Mouse (Mus musculus): ENCODE results near the gene Perm1.

Gene Perm1

GRCm38 (mm10) chr4:156215649-156216048, at the start of gene Perm1:
Perm1 (plus strand) TSS chr4:156215868.
- no peak for DNase-seq (ENCODE audit: low read depth, low spot score)

GRCm38 (mm10) chr4:156166477-156166876, 49.2 kb upstream of the Perm1 start:
- no peak for DNase-seq (ENCODE audit: low read depth, low spot score)

DNA sequence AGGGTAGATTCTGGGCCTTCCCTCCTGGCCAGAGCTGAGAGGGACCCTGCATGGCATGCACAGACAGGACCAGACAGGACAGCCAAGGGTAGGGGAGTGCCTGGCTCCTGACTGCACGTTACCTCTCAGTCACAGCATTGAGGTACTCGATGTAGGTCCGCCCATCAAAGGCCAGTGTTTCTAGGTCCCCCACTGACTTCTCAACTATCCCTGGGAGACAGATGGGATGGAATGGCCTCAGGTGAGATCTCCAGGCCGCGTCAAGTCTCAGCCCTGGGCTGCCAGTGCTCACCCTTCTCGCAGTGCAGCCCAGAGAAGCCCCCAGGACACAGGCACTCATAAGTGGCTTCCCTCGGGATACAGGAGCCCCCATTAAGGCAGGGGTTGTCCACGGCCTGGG, 47.1 kb upstream of the Perm1 start:
- DNase-seq (ENCODE audit: low read depth, low spot score), result no peak

DNA sequence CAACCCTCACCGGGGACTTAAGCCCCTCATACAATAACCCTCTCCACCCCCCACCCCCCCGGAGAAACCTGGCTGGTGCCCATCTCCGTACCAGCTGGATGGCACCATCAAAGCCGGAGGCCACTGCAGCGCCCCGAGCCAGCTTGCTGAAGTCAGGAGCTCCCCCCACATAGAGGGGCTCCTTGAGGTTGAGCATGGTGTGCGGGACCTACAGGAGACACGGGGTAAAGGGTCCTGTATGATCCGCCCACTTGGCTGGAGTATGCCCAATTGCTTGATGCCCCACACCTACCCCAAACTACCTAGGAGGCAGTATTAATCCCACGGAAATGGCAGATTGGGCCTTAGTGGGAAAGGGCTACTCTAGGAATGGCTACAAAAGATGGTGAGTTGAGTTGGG, 46.5 kb upstream of the Perm1 start:
- DNase-seq (ENCODE audit: low read depth, low spot score), result no peak

- no peak for DNase-seq (ENCODE audit: low read depth, low spot score)
Measured at GRCm38 (mm10) chr4:156171828-156172227, 43.8 kb upstream of the Perm1 start.

DNA sequence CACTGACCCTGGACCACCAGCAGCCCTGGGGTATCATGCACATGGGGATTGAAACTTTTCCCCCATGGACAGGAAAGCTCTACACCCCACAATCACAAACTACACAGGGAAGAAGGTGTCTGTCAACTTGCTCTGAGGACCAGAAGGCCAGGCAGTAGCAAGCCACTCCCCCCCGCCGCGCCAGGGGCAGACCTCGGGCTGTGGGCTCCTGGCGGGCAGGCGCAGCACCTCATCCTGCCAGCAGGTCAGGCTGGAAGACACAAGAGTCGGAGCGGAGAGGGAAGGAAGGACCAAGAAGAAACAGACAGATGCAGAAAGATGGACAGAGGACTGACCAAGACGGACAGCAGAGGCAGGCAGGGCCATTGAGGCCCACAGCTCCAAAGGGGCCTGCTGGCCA, 38.0 kb upstream of the Perm1 start:
- DNase-seq (ENCODE audit: low read depth, low spot score), result no peak

DNA sequence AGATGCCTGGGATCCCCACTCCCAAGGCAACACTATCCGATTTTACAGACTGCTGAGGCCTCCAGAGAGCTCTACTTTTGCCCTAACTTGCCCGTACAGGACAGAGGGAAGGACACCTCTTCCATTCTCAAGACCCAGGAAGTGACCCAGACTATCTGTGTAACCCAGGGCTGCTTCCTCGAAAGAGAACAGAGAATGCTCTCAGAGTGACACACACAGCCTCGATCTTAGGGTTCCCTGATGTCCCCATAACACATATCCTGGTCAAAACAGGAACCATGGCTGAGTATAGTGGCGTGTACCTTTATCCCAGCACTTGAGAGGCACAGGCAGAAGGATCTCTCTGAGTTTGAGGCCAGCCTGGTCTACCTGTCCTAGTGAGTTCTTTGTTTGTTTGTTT, 31.9 kb upstream of the Perm1 start:
- no peak for DNase-seq (ENCODE audit: low read depth, low spot score)

- DNase-seq (ENCODE audit: low read depth, low spot score), result no peak
Measured at GRCm38 (mm10) chr4:156184291-156184954, 31.2 kb upstream of the Perm1 start.

GRCm38 (mm10) chr4:156185456-156185949, 30.2 kb upstream of the Perm1 start:
- no peak for DNase-seq (ENCODE audit: low read depth, low spot score)

DNA sequence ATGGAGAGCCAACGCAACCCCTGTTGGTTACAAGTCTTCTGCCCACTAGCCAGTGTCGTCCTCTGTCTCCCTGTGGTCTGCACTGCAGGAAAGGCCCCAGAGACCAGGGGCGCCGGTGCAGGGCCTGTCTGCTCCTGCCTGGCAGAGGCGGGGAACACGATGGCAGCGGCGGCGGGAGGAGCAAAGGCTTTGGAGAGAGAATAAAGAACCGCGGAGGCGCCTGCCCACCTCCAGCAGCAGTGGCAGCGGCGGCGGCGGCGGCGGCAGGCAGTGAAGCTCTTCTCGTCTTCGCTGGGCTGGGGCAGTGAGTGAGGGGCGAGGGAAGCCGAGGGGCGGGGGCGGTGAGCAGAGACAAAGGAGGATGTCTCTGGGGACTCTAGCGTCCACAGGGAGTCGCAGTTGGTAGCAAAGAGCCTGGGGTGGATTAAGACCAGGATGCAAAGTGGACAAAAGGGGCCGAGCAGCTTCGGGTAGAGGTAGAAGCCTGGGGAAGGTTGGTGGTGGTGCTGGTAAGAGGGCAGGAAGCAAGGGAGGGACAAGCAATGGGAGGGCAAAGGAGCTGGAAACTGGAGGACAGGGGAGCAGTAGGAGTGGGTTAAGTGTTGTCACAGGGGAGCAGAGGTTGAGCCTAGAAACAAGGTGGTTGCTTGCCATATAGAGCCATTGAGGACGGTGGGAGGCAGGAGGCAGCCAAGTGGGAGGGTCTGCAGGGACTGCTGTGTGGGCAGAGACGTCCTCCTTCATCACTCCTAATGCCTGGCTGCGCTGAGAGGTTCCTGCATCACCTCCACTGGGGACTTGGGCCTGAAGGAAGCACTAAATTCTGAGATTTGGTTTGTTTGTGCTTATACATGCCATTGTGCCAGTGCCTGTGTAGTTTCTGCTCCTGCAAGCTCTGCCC, 29.5 kb upstream of the Perm1 start:
- no peak for DNase-seq (ENCODE audit: low read depth, low spot score)

- no peak for DNase-seq (ENCODE audit: low read depth, low spot score)
Measured at GRCm38 (mm10) chr4:156188162-156188810, 27.4 kb upstream of the Perm1 start.

DNA sequence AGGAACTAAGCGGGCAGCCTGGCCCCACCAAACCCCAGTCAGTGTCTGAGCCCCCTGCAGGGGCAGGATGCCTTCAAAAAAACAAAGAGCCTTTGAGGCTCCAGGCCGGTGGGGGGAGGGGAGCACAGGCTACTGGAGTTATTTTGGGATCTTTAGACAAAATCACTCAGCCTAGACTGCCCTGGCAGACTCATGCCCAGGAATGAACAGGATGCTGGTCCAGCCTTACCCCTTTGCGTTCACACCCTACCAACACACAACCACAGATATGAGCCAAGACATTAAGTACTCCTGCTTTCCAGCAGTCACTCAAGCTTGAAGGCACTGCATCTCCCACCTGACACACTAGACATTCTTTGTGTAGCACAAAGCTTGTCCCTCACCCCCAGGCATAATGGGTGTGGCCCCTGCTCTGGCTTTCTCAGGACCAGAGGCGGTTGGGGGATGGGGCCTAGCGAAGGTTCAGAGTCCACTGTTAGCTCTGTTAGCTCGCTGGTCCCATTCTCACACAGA, 26.8 kb upstream of the Perm1 start:
- DNase-seq (ENCODE audit: low read depth, low spot score), result no peak

GRCm38 (mm10) chr4:156192421-156193199, 23.1 kb upstream of the Perm1 start:
- no peak for DNase-seq (ENCODE audit: low read depth, low spot score)

DNA sequence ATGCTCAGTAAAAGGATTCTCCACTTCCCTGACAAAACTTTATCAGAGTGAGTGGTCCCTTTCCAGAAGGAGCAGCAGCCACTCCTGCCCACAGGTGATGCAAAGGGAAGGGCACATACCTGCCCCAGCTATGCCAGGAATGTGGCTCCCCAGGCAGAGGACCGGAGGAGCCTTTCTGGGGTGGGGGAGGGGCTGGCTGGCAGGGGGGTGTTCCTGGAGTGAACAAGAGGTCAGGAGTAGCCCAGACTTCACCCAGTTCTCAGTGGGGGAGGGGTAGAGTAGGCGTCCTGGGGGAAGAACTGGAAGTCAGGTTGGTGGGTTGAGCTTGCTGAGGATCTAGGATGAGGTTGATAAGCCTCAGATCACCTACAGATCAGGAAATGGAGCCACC, 22.5 kb upstream of the Perm1 start:
- DNase-seq (ENCODE audit: low read depth, low spot score), result no peak

DNA sequence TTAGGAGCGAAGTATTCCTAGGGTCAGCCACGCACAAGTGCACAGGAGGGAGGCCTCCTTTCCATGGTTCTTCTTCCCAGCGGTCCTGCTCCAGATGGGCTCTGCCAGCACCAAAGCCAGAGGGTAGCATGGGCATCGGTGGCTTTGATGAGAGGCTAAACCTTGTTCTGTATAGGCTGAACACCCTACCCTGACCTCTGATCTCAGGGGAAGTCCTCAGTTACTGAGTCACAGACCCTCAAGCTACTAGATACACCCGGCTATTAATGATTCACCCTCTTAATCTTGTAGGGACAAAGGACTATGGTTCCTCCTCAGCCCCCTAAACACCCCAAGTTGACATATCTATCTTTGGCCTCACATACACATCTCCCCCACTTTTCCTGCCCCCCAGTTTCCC, 21.8 kb upstream of the Perm1 start:
- no peak for DNase-seq (ENCODE audit: low read depth, low spot score)

DNA sequence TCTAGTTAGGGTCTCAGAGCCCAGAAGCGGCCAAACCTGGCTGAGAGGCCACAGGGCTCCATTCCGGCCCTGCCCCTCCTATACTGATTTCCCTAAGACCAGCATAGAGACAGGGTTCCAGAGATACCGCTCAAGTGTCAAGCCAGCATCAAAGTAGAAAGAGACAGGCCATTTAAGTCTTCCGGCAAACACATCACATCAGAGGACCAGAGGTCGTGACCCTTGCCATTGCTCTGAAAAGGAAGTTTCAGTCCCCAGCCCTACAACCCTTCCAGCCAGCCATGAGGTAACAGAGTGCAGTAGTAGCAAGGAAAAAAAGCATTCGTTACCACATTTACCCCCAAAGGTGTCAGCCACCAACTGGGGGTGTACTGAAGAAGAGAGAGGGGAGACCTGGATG, 21.3 kb upstream of the Perm1 start:
- DNase-seq (ENCODE audit: low read depth, low spot score), result no peak

- DNase-seq (ENCODE audit: low read depth, low spot score), result no peak
Measured at GRCm38 (mm10) chr4:156195927-156196870, 19.5 kb upstream of the Perm1 start.

DNA sequence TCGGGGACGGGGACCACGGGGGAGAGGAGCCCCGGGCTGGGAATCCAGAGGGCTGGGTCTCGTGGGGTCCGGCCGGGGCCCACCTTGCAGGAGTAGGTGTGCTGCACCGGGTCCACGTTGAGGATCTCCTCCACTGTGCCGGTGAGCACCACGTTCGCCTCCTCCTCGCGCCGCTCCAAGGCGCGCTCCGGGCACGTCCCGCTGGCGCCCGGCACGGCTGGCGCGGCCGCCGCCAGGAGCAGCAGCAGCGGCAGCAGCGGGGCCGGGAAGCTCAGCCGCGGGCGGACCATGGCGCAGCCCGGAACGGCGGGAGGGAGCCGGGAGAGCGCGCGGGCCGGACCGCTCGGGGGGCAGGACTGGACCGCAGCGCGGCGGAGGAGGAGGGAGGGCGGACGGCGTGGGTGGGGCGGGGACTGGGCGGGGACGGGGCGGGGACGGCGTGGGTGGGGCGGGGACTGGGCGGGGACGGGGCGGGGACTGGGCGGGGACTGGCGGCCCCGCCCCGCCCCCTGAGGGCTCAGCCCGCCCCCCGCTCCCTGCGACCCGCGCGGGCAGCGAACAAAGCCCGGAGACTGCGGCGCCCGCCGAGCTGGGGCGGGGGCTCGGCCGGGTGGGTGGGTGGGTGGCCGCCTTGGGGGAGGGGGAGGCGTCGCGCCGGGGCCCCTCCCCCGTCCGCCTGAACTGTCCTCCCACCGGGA, 18.4 kb upstream of the Perm1 start, which contains the start of gene Agrn:
Agrn (minus strand) TSS at position 358 of the 698 bp plus-strand sequence.
- DNase-seq (ENCODE audit: low read depth, low spot score), result peak; percentile 57

DNA sequence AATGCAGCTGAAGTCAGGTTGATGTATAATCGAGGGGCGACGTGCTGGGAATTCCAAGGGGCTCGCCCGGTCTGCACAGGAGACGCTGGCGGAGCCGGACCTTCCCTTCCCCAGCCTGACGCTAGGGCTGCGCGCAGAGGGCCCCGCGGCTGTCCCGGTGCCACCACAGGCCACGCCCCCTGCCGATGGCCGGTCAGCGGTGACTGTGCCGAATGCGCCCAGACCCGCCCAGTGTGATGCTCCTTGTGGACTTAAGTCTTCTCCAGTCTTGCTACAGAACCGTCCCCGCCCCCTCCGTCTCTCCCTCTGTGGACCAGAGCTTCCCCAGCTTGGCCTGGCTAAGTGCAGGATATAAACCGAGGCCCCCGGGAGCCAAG, 17.9 kb upstream of the Perm1 start:
- DNase-seq (ENCODE audit: low read depth, low spot score), result peak; percentile 76
